Mouse (Mus musculus): ENCODE data around the gene Msh6. TPM values are rescaled to one million over a fixed set of nuclear protein-coding genes. Genes with fewer than 3 reads are reported as not detected.
"Not testable (repeated sequence)": the region's sequence is repeated elsewhere in the genome, so short reads cannot be mapped to it uniquely, and the experiment has no call there.

Msh6 gene
- polyA plus RNA-seq (2017; shearing (Covaris generic)) = 10 to 100 TPM; 12.8 to 15.1 TPM

GRCm38 (mm10) chr17:87974629-87975228 is at the start of gene Msh6:
TSS of gene Msh6 (plus strand) at chr17:87975062.
- peak; percentile 88 for ATAC-seq

- ATAC-seq = no peak
These were observed 40.5 kb upstream of the Msh6 start for GRCm38 (mm10) chr17:87934326-87934725.

- no peak for ATAC-seq
These were observed 40.1 kb upstream of the Msh6 start for GRCm38 (mm10) chr17:87934736-87935135.

DNA sequence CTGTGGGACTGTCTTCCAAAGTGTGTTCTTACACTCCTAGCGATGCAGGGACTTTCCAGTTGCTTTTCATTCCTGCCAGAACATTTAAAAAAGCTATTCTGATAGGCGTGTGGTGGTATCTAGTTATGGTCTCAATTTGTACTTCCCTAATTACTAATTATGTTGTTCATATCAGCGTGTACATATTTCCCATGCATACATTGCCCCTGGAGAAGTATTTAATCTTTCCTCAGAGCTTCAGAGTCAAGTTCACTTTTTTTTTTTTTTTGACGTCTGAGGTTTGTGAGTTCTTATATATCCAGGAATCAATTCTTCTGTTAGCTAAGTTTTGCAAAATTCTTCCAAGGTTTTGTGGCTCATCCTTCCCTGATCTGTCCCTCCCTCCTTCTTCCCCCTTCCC is 38.7 kb upstream of the Msh6 start:
- ATAC-seq = no peak

- ATAC-seq = peak; percentile 97
These were observed 25.8 kb upstream of the Msh6 start for GRCm38 (mm10) chr17:87948965-87949584.

GRCm38 (mm10) chr17:87954618-87955124 is 20.2 kb upstream of the Msh6 start:
- not testable (repeated sequence) for ATAC-seq

- no peak for ATAC-seq
These were observed 17.6 kb upstream of the Msh6 start for GRCm38 (mm10) chr17:87957096-87957840.

GRCm38 (mm10) chr17:87958283-87958682 is 16.6 kb upstream of the Msh6 start:
- no peak for ATAC-seq

GRCm38 (mm10) chr17:87959406-87959805 is 15.5 kb upstream of the Msh6 start:
- not testable (repeated sequence) for ATAC-seq

GRCm38 (mm10) chr17:87959931-87960330 is 14.9 kb upstream of the Msh6 start:
- ATAC-seq = not testable (repeated sequence)

- ATAC-seq = no peak
These were observed 11.5 kb upstream of the Msh6 start for GRCm38 (mm10) chr17:87963081-87964075.

- peak; percentile 79 for ATAC-seq
These were observed 6.4 kb upstream of the Msh6 start for GRCm38 (mm10) chr17:87968483-87968926.

DNA sequence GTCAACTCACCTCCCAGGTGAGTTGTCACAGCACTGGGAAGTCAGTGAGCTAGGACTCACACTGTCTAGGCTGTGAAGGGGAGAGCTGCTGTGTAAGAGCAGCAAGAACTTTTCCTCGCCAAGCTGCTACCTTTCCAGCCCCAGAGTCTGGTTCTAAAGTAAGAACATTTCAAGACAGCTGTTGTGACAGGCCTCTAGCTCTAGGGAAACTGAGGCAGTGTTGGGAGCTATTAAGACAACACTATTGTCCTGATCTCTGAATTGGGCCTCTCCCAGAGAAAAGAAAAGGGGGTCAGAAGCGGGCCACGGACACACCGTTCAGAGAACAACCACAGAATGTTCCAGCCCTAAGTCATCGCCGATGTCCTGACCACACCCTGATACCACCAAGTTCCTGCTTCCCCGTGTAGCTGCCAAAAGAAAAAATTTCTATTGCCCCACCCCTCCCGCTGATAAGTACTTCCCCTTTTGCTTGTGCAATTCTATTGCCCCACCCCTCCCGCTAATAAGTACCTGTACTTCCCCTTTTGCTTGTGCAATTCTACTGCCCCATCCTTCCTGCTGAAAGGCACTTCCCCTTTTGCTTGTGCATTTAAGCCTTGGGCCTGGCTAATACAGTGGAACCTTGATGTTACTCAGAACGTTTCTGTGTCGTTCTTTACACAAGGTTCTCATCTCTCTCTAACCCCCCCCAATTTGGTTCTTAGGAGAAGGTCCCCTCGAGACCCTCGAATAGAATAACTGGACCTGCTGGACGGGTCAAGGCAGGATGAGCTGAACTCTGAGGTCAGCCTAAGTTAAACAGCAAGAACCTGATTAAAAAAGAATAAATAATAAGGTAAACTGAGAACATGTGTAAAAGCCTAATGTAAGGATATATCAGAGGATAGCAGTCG is 2.9 kb upstream of the Msh6 start:
- not testable (repeated sequence) for ATAC-seq

- ATAC-seq = no peak
These were observed 2.0 kb upstream of the Msh6 start for GRCm38 (mm10) chr17:87972856-87973255.

- ATAC-seq = no peak
These were observed 1.3 kb upstream of the Msh6 start for GRCm38 (mm10) chr17:87973261-87974167.

GRCm38 (mm10) chr17:87975229-87975853 is 479 bp downstream of the Msh6 start:
- ATAC-seq = peak; percentile 25

DNA sequence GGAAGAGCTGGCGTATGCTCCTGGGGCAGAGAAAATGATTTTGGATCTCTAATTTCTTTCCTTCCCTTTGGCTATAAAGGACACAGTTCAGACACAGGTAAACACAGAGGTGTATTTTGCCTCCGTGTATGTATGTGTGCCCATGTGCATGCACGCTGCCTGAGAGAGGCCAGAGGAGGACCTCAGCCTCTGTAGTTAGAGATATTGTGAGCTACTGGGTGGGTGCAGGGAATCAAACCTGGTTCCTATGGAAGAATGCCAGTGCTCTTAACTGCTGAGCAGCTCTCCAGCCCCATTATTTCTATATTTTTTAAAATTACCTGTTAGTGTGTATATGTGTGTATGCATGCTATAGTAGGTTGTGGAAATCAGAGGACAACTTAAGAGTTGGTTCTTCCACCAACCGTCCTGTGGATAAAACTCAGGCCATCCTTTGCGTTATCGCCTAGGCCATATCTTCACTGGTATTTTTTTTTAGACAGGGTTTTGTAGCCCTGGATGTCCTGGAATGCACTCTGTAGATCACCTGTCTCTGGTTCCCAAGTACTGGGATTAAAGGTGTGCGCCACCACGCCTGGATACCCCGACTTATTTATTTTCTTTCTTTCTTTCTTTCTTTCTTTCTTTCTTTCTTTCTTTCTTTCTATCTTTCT is 1.4 kb downstream of the Msh6 start:
- no peak for ATAC-seq

- ATAC-seq = not testable (repeated sequence)
These were observed 2.1 kb downstream of the Msh6 start for GRCm38 (mm10) chr17:87976927-87977326.

GRCm38 (mm10) chr17:87979696-87980095 is 4.8 kb downstream of the Msh6 start:
- ATAC-seq = not testable (repeated sequence)
